Mouse (Mus musculus) ES-E14 (cell line): ENCODE results near the gene Myo7a.

ENCODE experiments used
- CHD2 ChIP-seq: IDR thresholded peaks from 2 replicates; pipeline ENCODE4 v1.6.1; 2014; ENCODE audit warnings: mild to moderate bottlenecking, low read depth, low read length, inconsistent platforms
- HCFC1 ChIP-seq: IDR thresholded peaks from 2 replicates; pipeline ENCODE4 v1.6.1; 2012; ENCODE audit warnings: low read length, inconsistent platforms, borderline replicate concordance; ENCODE audit not compliant: insufficient read depth
- MAFK ChIP-seq: IDR thresholded peaks from 2 replicates; pipeline ENCODE4 v1.6.1; 2014; ENCODE audit warnings: mild to moderate bottlenecking, low read depth, low read length, inconsistent platforms; ENCODE audit not compliant: insufficient read depth
- ZC3H11A ChIP-seq: IDR thresholded peaks from 2 replicates; pipeline ENCODE4 v1.6.1; 2012; ENCODE audit warnings: low read depth, mild to moderate bottlenecking, inconsistent platforms, low read length, borderline replicate concordance
- ZNF384 ChIP-seq: IDR thresholded peaks from 2 replicates; pipeline ENCODE4 v1.6.1; 2012; ENCODE audit warnings: low read depth, low read length, inconsistent platforms

GRCm38 (mm10) chr7:98153892-98154291 is 34.6 kb upstream of the Myo7a start:
- TF ChIP-seq ZNF384 (no peak), ZC3H11A (no peak), HCFC1 (no peak), CHD2 (no peak), MAFK (no peak)
